Mouse (Mus musculus): ENCODE results near the gene Zfp622. TPM values are rescaled to one million over a fixed set of nuclear protein-coding genes. Genes with fewer than 3 reads are reported as not detected.
A peak's percentile ranks its signal among the peaks of the same experiment; 100 is the strongest.

Zfp622 gene
- polyA plus RNA-seq (2015; fragmentation: Nextera tagmentation; extraction: Ambion mirVana), result 26.8 and 31.1 TPM in 2 replicates

- H3K27me3 ChIP-seq (replicated peaks; ENCODE audit: control insufficient read depth, insufficient read depth, low read length), result no peaks in the 10 kb centered on the region
- H3K27ac ChIP-seq (ENCODE audit: low read depth, low read length), result peak within 1 kb of the TSS; percentile 84
- H3K4me3 ChIP-seq (ENCODE audit: low read length), result peak within 1 kb of the TSS; percentile 66
- ATAC-seq, result peak; percentile 98
- H3K4me1 ChIP-seq (ENCODE audit: control insufficient read depth, insufficient read depth, low read depth, low read length), result peaks cover 14% of the 10 kb centered on the region
- WGBS, result under 1% methylated on average over 57 of the region's 57 CpGs
- H3K9me3 ChIP-seq (ENCODE audit: control insufficient read depth, low read length), result no peaks in the 10 kb centered on the region
- H3K4me2 ChIP-seq (ENCODE audit: low read length), result peak within 1 kb of the TSS; percentile 96
- peak within 1 kb of the TSS; percentile 72 for H3K9ac ChIP-seq (ENCODE audit: low read depth, low read length)
- peaks cover 4% of the 10 kb centered on the region; the same call in 1 of the 2 replicates for H3K36me3 ChIP-seq (ENCODE audit: control insufficient read depth, insufficient read depth, low read length)
These were observed at the start of gene Zfp622 for GRCm38 (mm10) chr15:25984067-25984733. TSS of gene Zfp622 (plus strand) at chr15:25984366.

- Histone ChIP-seq H3K36me3 (ENCODE audit: control insufficient read depth, insufficient read depth, low read length) (no peaks in the 10 kb centered on the region), H3K4me3 (ENCODE audit: low read length) (no peak overlapping the region), H3K4me1 (ENCODE audit: control insufficient read depth, insufficient read depth, low read depth, low read length) (peaks cover 5% of the 10 kb centered on the region), H3K9ac (ENCODE audit: low read depth, low read length) (no peak overlapping the region), H3K9me3 (ENCODE audit: control insufficient read depth, low read length) (no peaks in the 10 kb centered on the region), H3K27me3 (replicated peaks; ENCODE audit: control insufficient read depth, insufficient read depth, low read length) (no peaks in the 10 kb centered on the region), H3K27ac (ENCODE audit: low read depth, low read length) (no peak overlapping the region), H3K4me2 (ENCODE audit: low read length) (no peak overlapping the region)
- WGBS, result 86% methylated on average over 7 of the region's 7 CpGs
- no peak for ATAC-seq
These were observed 49.8 kb upstream of the Zfp622 start for GRCm38 (mm10) chr15:25934411-25934810.

- H3K27ac ChIP-seq (ENCODE audit: low read depth, low read length), result no peak overlapping the region
- H3K9me3 ChIP-seq (ENCODE audit: control insufficient read depth, low read length), result no peaks in the 10 kb centered on the region
- no peak overlapping the region for H3K4me2 ChIP-seq (ENCODE audit: low read length)
- no peak overlapping the region for H3K9ac ChIP-seq (ENCODE audit: low read depth, low read length)
- WGBS, result 90% methylated on average over 7 of the region's 7 CpGs
- no peaks in the 10 kb centered on the region for H3K27me3 ChIP-seq (replicated peaks; ENCODE audit: control insufficient read depth, insufficient read depth, low read length)
- peaks cover 3% of the 10 kb centered on the region; the same call in 1 of the 2 replicates for H3K4me1 ChIP-seq (ENCODE audit: control insufficient read depth, insufficient read depth, low read depth, low read length)
- H3K4me3 ChIP-seq (ENCODE audit: low read length), result no peak overlapping the region
- no peaks in the 10 kb centered on the region for H3K36me3 ChIP-seq (ENCODE audit: control insufficient read depth, insufficient read depth, low read length)
- no peak for ATAC-seq
These were observed 45.7 kb upstream of the Zfp622 start for GRCm38 (mm10) chr15:25938496-25938895.

GRCm38 (mm10) chr15:25940397-25941377 is 43.5 kb upstream of the Zfp622 start:
- peak overlapping the region; percentile 15; the same call in 1 of the 2 replicates for H3K4me2 ChIP-seq (ENCODE audit: low read length)
- H3K27ac ChIP-seq (ENCODE audit: low read depth, low read length), result no peak overlapping the region
- no peak overlapping the region for H3K4me3 ChIP-seq (ENCODE audit: low read length)
- ATAC-seq, result 0 out of 2 replicates have a peak, but pooled peaks have one; percentile 9
- H3K4me1 ChIP-seq (ENCODE audit: control insufficient read depth, insufficient read depth, low read depth, low read length), result 0 out of 2 replicates have a peak, but pooled peaks cover 3% of the 10 kb centered on the region
- no peak overlapping the region for H3K9ac ChIP-seq (ENCODE audit: low read depth, low read length)
- H3K36me3 ChIP-seq (ENCODE audit: control insufficient read depth, insufficient read depth, low read length), result no peaks in the 10 kb centered on the region
- H3K9me3 ChIP-seq (ENCODE audit: control insufficient read depth, low read length), result no peaks in the 10 kb centered on the region
- WGBS, result 36% methylated on average over 24 of the region's 24 CpGs
- H3K27me3 ChIP-seq (replicated peaks; ENCODE audit: control insufficient read depth, insufficient read depth, low read length), result no peaks in the 10 kb centered on the region

GRCm38 (mm10) chr15:25941514-25941913 is 42.7 kb upstream of the Zfp622 start:
- 0 out of 2 replicates have a peak, but pooled peaks cover 3% of the 10 kb centered on the region for H3K4me1 ChIP-seq (ENCODE audit: control insufficient read depth, insufficient read depth, low read depth, low read length)
- ATAC-seq, result no peak
- 78% methylated on average over 11 of the region's 11 CpGs for WGBS

GRCm38 (mm10) chr15:25942415-25942814 is 41.8 kb upstream of the Zfp622 start:
- Histone ChIP-seq H3K27ac (ENCODE audit: low read depth, low read length) (no peak overlapping the region), H3K4me3 (ENCODE audit: low read length) (no peak overlapping the region), H3K4me1 (ENCODE audit: control insufficient read depth, insufficient read depth, low read depth, low read length) (0 out of 2 replicates have a peak, but pooled peaks cover 3% of the 10 kb centered on the region), H3K4me2 (ENCODE audit: low read length) (no peak overlapping the region), H3K27me3 (replicated peaks; ENCODE audit: control insufficient read depth, insufficient read depth, low read length) (no peaks in the 10 kb centered on the region), H3K9ac (ENCODE audit: low read depth, low read length) (no peak overlapping the region), H3K36me3 (ENCODE audit: control insufficient read depth, insufficient read depth, low read length) (no peaks in the 10 kb centered on the region), H3K9me3 (ENCODE audit: control insufficient read depth, low read length) (no peaks in the 10 kb centered on the region)
- ATAC-seq, result no peak
- WGBS, result 69% methylated on average over 4 of the region's 4 CpGs

More at GRCm38 (mm10) chr15:25941514-25941913, 42.7 kb upstream of the Zfp622 start:
- no peak overlapping the region for H3K4me2 ChIP-seq (ENCODE audit: low read length)
- no peak overlapping the region for H3K9ac ChIP-seq (ENCODE audit: low read depth, low read length)
- no peak overlapping the region for H3K4me3 ChIP-seq (ENCODE audit: low read length)
- H3K27me3 ChIP-seq (replicated peaks; ENCODE audit: control insufficient read depth, insufficient read depth, low read length), result no peaks in the 10 kb centered on the region
- no peaks in the 10 kb centered on the region for H3K36me3 ChIP-seq (ENCODE audit: control insufficient read depth, insufficient read depth, low read length)
- no peak overlapping the region for H3K27ac ChIP-seq (ENCODE audit: low read depth, low read length)
- H3K9me3 ChIP-seq (ENCODE audit: control insufficient read depth, low read length), result no peaks in the 10 kb centered on the region

GRCm38 (mm10) chr15:25943386-25944137 is 40.6 kb upstream of the Zfp622 start:
- H3K4me3 ChIP-seq (ENCODE audit: low read length), result no peak overlapping the region
- no peak overlapping the region for H3K4me2 ChIP-seq (ENCODE audit: low read length)
- no peaks in the 10 kb centered on the region for H3K27me3 ChIP-seq (replicated peaks; ENCODE audit: control insufficient read depth, insufficient read depth, low read length)
- H3K9ac ChIP-seq (ENCODE audit: low read depth, low read length), result no peak overlapping the region
- no peaks in the 10 kb centered on the region for H3K9me3 ChIP-seq (ENCODE audit: control insufficient read depth, low read length)
- no peak for ATAC-seq
- no peak overlapping the region for H3K27ac ChIP-seq (ENCODE audit: low read depth, low read length)
- 0 out of 2 replicates have a peak, but pooled peaks cover 3% of the 10 kb centered on the region for H3K4me1 ChIP-seq (ENCODE audit: control insufficient read depth, insufficient read depth, low read depth, low read length)
- no peaks in the 10 kb centered on the region for H3K36me3 ChIP-seq (ENCODE audit: control insufficient read depth, insufficient read depth, low read length)
- 91% methylated on average over 15 of the region's 15 CpGs for WGBS

GRCm38 (mm10) chr15:25945224-25945623 is 38.9 kb upstream of the Zfp622 start:
- no peak overlapping the region for H3K27ac ChIP-seq (ENCODE audit: low read depth, low read length)
- H3K9ac ChIP-seq (ENCODE audit: low read depth, low read length), result no peak overlapping the region
- H3K4me3 ChIP-seq (ENCODE audit: low read length), result no peak overlapping the region
- H3K4me2 ChIP-seq (ENCODE audit: low read length), result no peak overlapping the region
- no peaks in the 10 kb centered on the region for H3K9me3 ChIP-seq (ENCODE audit: control insufficient read depth, low read length)
- WGBS, result 93% methylated on average over 8 of the region's 8 CpGs
- no peak for ATAC-seq
- no peaks in the 10 kb centered on the region for H3K36me3 ChIP-seq (ENCODE audit: control insufficient read depth, insufficient read depth, low read length)
- H3K27me3 ChIP-seq (replicated peaks; ENCODE audit: control insufficient read depth, insufficient read depth, low read length), result no peaks in the 10 kb centered on the region
- 0 out of 2 replicates have a peak, but pooled peaks cover 3% of the 10 kb centered on the region for H3K4me1 ChIP-seq (ENCODE audit: control insufficient read depth, insufficient read depth, low read depth, low read length)

All from hindbrain, embryonic 16.5 days (tissue).